In genomic region chr7:81343316-81343715, GRCm38 (mm10) we compare ENCODE assay signal across 8 mouse cellular contexts. TPM values are rescaled to one million over a fixed set of nuclear protein-coding genes. Genes with fewer than 3 reads are reported as not detected.
DNase-seq lines count a peak whose midpoint lies in the region; ATAC-seq lines count a peak whose summit lies in the region.

No protein-coding gene starts in this region.

- peaks cover 58% of the 10 kb centered on the region for H3K36me3 ChIP-seq in megakaryocyte, embryonic 14.5 days (replicated peaks; ENCODE audit: low read length)
- H3K36me3 ChIP-seq in forebrain, embryonic 12.5 days (replicated peaks): peaks cover 52% of the 10 kb centered on the region
- peaks cover 49% of the 10 kb centered on the region for H3K36me3 ChIP-seq in limb, embryonic 15.5 days
- H3K36me3 ChIP-seq in stomach, embryonic 15.5 days: peaks cover 30% of the 10 kb centered on the region; the same call in 1 of the 2 replicates

- peaks cover 51% of the 10 kb centered on the region for H3K4me1 ChIP-seq in megakaryocyte, embryonic 14.5 days
- peaks cover 21% of the 10 kb centered on the region for H3K4me1 ChIP-seq in forebrain, embryonic 12.5 days
- peaks cover 24% of the 10 kb centered on the region for H3K4me1 ChIP-seq in limb, embryonic 15.5 days
- H3K4me1 ChIP-seq in stomach, embryonic 15.5 days: peaks cover 12% of the 10 kb centered on the region

- DNase-seq in layer of hippocampus, postnatal 25 days (ENCODE audit: extremely low spot score in 1 of 2, low spot score in 1 of 2): no peak
- no peak for DNase-seq in layer of hippocampus, adult 8-10 months (ENCODE audit: low spot score in 2 of 2)
- no peak for DNase-seq in spleen, adult 12 weeks (ENCODE audit: low spot score)

- H3K9ac ChIP-seq in forebrain, embryonic 12.5 days: peak overlapping the region; percentile 99
- H3K9ac ChIP-seq in limb, embryonic 15.5 days: peak overlapping the region; percentile 91
- peak overlapping the region; percentile 70 for H3K9ac ChIP-seq in stomach, embryonic 15.5 days

- no peak for ATAC-seq in megakaryocyte, adult 5-6 weeks (ENCODE audit: poor library complexity, severe bottlenecking)
- no peak for ATAC-seq in forebrain, embryonic 12.5 days (ENCODE audit: low FRiP score)
- no peak for ATAC-seq in limb, embryonic 15.5 days (ENCODE audit: insufficient number of reproducible peaks, low FRiP score, low TSS enrichment, low read depth)
- no peak for ATAC-seq in stomach, embryonic 15.5 days (ENCODE audit: insufficient read depth, low FRiP score, low read depth)

- H3K9me3 ChIP-seq in megakaryocyte, embryonic 14.5 days: no peaks in the 10 kb centered on the region
- H3K9me3 ChIP-seq in forebrain, embryonic 12.5 days: no peaks in the 10 kb centered on the region
- H3K9me3 ChIP-seq in limb, embryonic 15.5 days: no peaks in the 10 kb centered on the region
- no peaks in the 10 kb centered on the region for H3K9me3 ChIP-seq in stomach, embryonic 15.5 days

- H3K4me2 ChIP-seq in forebrain, embryonic 12.5 days: peak overlapping the region; percentile 87
- H3K4me2 ChIP-seq in limb, embryonic 15.5 days: peak overlapping the region; percentile 74
- H3K4me2 ChIP-seq in stomach, embryonic 15.5 days: peak overlapping the region; percentile 80

- no peak overlapping the region for H3K27ac ChIP-seq in forebrain, embryonic 12.5 days
- H3K27ac ChIP-seq in limb, embryonic 15.5 days: no peak overlapping the region
- H3K27ac ChIP-seq in stomach, embryonic 15.5 days: peak overlapping the region; percentile 4; the same call in 1 of the 2 replicates

- H3K4me3 ChIP-seq in megakaryocyte, embryonic 14.5 days (replicated peaks): peak overlapping the region; percentile 93
- peak overlapping the region; percentile 97 for H3K4me3 ChIP-seq in forebrain, embryonic 12.5 days (replicated peaks)
- peak overlapping the region; percentile 88 for H3K4me3 ChIP-seq in limb, embryonic 15.5 days
- peak overlapping the region; percentile 68 for H3K4me3 ChIP-seq in stomach, embryonic 15.5 days (replicated peaks)

- peaks cover 2% of the 10 kb centered on the region for H3K27me3 ChIP-seq in megakaryocyte, embryonic 14.5 days (replicated peaks)
- peaks cover 3% of the 10 kb centered on the region; the same call in 1 of the 2 replicates for H3K27me3 ChIP-seq in forebrain, embryonic 12.5 days
- H3K27me3 ChIP-seq in limb, embryonic 15.5 days: no peaks in the 10 kb centered on the region
- H3K27me3 ChIP-seq in stomach, embryonic 15.5 days (replicated peaks): no peaks in the 10 kb centered on the region

- WGBS in forebrain, embryonic 12.5 days: 44% methylated on average over 8 of the region's 8 CpGs
- WGBS in limb, embryonic 15.5 days: 38% methylated on average over 8 of the region's 8 CpGs
- WGBS in stomach, embryonic 15.5 days: 29% methylated on average over 8 of the region's 8 CpGs

RNA-seq across cellular contexts. Expression of gene Rps17, which starts 1.7 kb away (rescaled TPM):
- 57.3 and 223 TPM in 2 replicates for polyA plus RNA-seq in megakaryocyte, embryonic 14.5 days (2012; ENCODE audit: insufficient read depth, low replicate concordance)
- total RNA-seq in megakaryocyte, adult 5-6 weeks (2015): 1,953 and 2,112 TPM in 2 replicates
- total RNA-seq in megakaryocyte, adult 5-6 weeks (2017): 2,159 and 2,431 TPM in 2 replicates
- 919 and 971 TPM in 2 replicates for polyA plus RNA-seq in forebrain, embryonic 12.5 days (2016; fragmentation: Nextera tagmentation; extraction: Ambion mirVana)
- 1,077 and 1,280 TPM in 2 replicates for polyA plus RNA-seq in limb, embryonic 15.5 days (2015; fragmentation: Nextera tagmentation; extraction: Ambion mirVana)
- polyA plus RNA-seq in stomach, embryonic 15.5 days (2015; fragmentation: Nextera tagmentation; extraction: Ambion mirVana): 1,116 and 1,252 TPM in 2 replicates
- total RNA-seq in layer of hippocampus, postnatal 25 days (2021): 100 to 1,000 TPM; 560 to 614 TPM
- total RNA-seq in layer of hippocampus, adult 8-10 months (2022): 100 to 1,000 TPM; 559 to 662 (median 611) TPM
